Mouse (Mus musculus): ENCODE measurements at regions not wholly inside any gene's neighbourhood (a gene's known extent, or its start where the extent isn't known, plus 50 kb on each side); places are given as distances from the start of the nearest gene placed in this dataset.

GRCm38 (mm10) chr1:57243607-57244408 is 133.6 kb upstream of the 1700066M21Rik start:
- TF ChIP-seq CTCF (IDR thresholded peaks at IDR 0.05; ENCODE audit: borderline replicate concordance, insufficient read depth, low read depth, low read length), result no peak
- TF ChIP-seq POLR2A (IDR thresholded peaks at IDR 0.05; ENCODE audit: borderline replicate concordance, insufficient read depth, low read length), result no peak
